Mouse (Mus musculus) embryonic fibroblast, embryonic 13.5 days (primary cell): ENCODE measurements around the gene Tmem88b. TPM values are rescaled to one million over a fixed set of nuclear protein-coding genes. Genes with fewer than 3 reads are reported as not detected.

Experiments used
- H3K27ac ChIP-seq: 2 replicates; pipeline ENCODE4 v1.5.1; 2012; ENCODE audit warnings: low read length, control low read depth, inconsistent platforms; ENCODE audit not compliant: insufficient read depth
- H3K4me1 ChIP-seq: 2 replicates; pipeline ENCODE4 v1.6.1; 2011; ENCODE audit warnings: low read length; ENCODE audit not compliant: control insufficient read depth, insufficient read depth
- H3K4me3 ChIP-seq: 2 replicates; pipeline ENCODE4 v1.5.1; 2011; ENCODE audit warnings: mild to moderate bottlenecking, control low read depth, low read length; ENCODE audit not compliant: insufficient read depth
- CTCF ChIP-seq: IDR thresholded peaks from 2 replicates; pipeline ENCODE4 v1.5.1; 2011; ENCODE audit warnings: mild to moderate bottlenecking, control low read depth, low read length, moderate library complexity, borderline replicate concordance; ENCODE audit not compliant: insufficient read depth
- POLR2A ChIP-seq: IDR thresholded peaks from 2 replicates; pipeline ENCODE4 v1.6.1; 2011; ENCODE audit warnings: low read depth, mild to moderate bottlenecking, control low read depth, low read length, moderate library complexity
- polyA plus RNA-seq: library from polyadenylated mRNA; stranded (reverse); fragments of >200 nt; gene quantifications from 2 replicates; pipeline ENCODE4 v1.2.4, GENCODE M21; 2011; ENCODE audit warnings: low read depth; ENCODE audit not compliant: missing spikeins, insufficient read length

Tmem88b gene
- polyA plus RNA-seq, 1 experiment = 0.25 TPM

DNA sequence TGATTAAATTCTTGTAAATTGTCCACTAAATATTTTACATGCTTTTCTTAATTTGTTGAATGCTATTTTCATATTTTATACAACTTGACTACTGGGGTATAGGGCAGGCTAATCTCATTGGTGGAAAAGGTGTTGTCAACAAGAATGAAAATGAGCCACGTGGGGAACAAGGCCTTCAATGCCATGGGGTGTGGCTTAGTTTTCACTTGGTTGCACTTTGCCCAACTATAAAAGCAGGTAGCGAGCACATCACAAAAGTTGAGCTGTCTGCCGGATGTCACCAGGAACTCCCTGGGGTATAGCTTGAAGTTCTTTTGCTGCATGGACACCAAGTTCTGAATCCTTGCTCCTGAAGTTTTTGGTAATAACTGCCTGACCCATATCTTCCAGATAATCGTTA lies 31.9 kb upstream of the Tmem88b start:
- H3K4me1 ChIP-seq = peaks cover 4% of the 10 kb centered on the region; the same call in 1 of the 2 replicates
- H3K27ac ChIP-seq = no peak overlapping the region
- no peak for TF ChIP-seq CTCF
- TF ChIP-seq POLR2A = no peak
- H3K4me3 ChIP-seq = no peak overlapping the region

DNA sequence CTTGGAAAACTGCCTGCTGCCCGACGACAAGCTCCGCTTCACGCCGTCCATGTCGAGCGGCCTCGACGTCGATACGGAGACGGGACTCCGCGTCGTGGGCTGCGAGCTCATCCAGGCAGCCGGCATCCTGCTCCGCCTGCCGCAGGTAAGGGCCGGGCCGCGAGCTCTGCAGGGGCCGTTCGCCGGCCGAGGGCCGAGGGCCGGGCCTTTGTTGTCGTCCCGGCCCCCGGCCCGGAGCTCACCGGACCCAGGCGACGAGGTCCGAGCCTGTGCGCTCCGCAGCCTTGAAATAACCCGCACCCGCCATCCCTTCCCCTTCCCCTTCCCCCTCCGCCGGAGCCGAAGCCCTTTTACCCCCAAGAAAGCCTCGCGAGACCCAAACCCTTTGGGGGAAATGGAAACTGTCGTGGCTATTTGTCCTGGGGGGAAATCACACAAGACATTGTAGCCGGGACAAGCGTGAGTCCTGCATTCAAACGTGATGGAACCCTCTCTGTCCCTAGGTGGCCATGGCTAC lies 27.0 kb upstream of the Tmem88b start:
- H3K4me3 ChIP-seq = peak overlapping the region; percentile 71
- peaks cover 4% of the 10 kb centered on the region; the same call in 1 of the 2 replicates for H3K4me1 ChIP-seq
- peak overlapping the region; percentile 29 for H3K27ac ChIP-seq
- TF ChIP-seq POLR2A (no peak), CTCF (no peak)

DNA sequence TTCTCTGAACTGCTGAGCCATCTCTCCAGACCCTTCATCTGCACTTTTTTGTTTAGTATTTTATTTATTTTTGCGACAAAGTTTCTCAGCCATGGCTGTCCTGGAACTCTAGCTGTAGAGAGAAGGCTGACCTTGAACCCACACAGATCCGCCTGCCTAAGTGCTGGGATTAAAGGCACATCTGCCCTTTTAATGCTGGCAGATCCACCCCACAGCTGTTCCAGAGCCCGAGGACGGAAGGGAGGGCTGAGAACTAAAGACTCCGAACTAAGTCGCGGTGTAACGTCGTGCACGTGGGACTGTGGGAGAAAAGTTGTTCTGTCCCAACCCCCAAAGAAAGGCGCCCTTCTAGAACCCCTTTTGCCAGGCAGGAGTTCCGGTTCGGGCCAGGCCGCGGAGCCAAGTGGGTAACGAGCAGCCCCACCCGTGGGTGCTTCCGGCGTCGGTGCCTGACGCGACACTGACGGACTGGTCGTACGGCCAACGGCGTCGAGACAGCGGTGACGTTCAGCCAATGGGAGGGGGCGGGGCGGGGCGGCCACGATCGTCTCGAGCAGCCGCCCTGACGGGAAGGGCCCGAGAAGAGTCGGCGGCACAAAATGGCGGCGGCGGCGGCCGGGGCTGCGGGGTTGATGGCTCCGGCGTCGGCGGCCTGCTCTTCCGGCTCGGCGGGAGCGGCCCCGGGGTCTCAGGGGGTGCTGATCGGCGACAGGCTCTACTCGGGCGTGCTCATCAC lies 26.4 kb upstream of the Tmem88b start, which contains the start of gene Ccnl2:
TSS of gene Ccnl2 (plus strand) at position 561 of the 736 bp plus-strand sequence.
- peak within 1 kb of the TSS; percentile 71 for H3K4me3 ChIP-seq

DNA sequence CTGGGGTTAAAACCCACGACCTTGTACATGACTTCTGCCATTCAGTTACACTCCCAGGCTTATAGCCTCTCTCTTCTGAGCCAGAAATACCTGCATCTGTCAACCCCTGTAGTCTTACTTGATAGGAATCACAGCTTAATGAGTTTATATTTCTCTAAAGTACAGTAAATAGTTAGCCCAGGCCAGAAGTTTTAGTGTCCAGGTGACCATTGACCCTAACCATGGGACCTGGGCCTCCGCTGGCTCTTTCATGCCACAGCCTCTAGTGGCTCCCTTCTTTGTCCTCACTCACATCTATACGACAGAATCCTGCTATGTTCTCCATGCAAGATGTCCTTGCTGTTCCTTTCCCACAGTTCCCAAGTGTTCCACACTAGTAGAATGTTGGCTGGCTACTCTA lies 22.2 kb upstream of the Tmem88b start:
- Histone ChIP-seq H3K4me1 (no peaks in the 10 kb centered on the region; the same call in 1 of the 2 replicates), H3K27ac (no peak overlapping the region), H3K4me3 (no peak overlapping the region)
- TF ChIP-seq POLR2A (no peak), CTCF (no peak)

More for the DNA sequence above, 26.4 kb upstream of the Tmem88b start, which contains the start of gene Ccnl2:
- Histone ChIP-seq H3K4me1 (peaks cover 4% of the 10 kb centered on the region; the same call in 1 of the 2 replicates), H3K27ac (peak within 1 kb of the TSS; percentile 78)
- peak; percentile 61 for TF ChIP-seq POLR2A
- TF ChIP-seq CTCF = no peak

DNA sequence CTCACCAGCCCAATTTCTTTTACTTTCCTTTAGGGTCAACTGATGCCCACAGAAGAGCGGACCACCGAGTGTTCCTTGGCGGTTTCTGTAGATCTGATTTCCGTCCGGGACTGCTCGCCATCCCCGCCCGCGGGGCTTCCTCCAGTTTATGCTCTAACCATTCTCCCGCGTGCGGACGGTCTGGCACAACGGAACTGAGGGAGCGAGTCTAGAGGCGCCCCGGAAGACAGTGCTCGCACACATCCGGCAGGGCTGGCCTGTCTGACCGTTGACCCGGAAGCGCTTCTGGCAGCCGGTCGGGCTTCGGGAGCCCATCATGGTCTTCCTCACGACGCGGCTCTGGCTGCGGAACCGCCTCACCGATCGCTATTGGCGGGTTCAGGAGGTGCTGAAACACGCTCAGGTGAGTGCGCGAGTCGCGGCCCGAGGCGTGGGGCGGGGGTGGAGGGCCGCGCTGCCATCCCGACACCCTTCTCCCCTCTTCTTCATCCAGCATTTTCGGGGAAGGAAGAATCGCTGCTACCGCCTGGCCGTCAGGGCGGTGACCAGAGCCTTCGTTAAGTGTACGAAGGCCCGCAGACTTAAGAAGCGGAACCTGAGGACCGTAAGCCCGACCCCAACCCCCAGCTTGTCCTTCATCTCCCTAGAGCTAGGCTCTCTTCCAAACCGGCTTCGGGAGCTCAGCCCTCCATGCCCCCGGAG lies 17.8 kb upstream of the Tmem88b start:
- TF ChIP-seq CTCF (no peak), POLR2A (peak; percentile 76)
- no peak overlapping the region for H3K27ac ChIP-seq
- H3K4me3 ChIP-seq = peak overlapping the region; percentile 93
- no peaks in the 10 kb centered on the region; the same call in 1 of the 2 replicates for H3K4me1 ChIP-seq

DNA sequence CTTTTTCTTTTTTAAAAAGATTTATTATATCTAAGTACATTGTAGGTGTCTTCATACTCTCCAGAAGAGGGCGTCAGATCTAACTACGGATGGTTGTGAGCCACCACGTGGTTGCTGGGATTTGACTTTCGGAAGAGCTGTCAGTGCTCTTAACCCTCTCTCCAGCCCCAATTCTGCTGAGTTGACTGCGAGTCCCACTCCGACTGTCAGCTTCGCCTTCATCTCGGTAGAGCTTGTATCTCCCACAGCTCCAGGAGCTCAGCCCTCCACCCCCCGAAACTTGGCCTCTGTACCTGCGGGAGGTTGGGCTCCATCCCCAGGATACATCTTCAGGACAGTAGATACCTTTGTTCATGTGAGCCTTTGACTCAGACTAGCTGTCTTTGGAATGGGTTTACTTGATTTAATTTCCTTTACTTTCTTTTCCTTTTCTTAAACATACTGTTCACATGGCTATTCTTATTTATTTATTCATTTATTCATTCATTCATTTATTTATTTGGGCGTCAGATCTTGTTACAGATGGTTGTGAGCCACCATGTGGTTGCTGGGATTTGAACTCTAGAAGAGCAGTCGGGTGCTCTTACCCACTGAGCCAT lies 17.2 kb upstream of the Tmem88b start, which contains the start of gene Mrpl20:
TSS of gene Mrpl20 (plus strand) at position 138 of the 599 bp plus-strand sequence.
- Histone ChIP-seq H3K27ac (no peak within 1 kb of the TSS), H3K4me1 (no peaks in the 10 kb centered on the region; the same call in 1 of the 2 replicates)
- TF ChIP-seq POLR2A (0 out of 2 replicates have a peak, but pooled peaks have one; percentile 12), CTCF (no peak)

DNA sequence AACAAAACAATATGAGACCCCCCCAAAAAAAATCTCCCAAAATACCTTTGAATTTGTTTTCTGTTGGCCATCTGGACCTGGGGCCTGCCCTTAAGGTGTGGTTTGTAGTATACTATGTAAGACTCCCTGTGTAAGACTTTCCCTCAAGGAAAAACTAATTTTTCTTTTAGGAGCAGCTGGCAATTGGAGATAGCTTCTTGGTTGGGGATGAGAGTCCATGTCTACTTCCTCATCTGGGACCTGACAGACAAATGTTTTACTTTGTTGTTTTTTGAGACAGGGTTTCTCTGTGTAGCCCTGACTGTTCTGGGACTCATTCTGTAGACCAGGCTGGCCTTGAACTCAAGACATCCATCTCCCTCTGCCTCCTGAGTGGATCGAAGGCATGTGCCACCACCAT lies 16.4 kb upstream of the Tmem88b start:
- H3K27ac ChIP-seq = no peak overlapping the region
- H3K4me3 ChIP-seq = no peak overlapping the region
- no peaks in the 10 kb centered on the region; the same call in 1 of the 2 replicates for H3K4me1 ChIP-seq
- no peak for TF ChIP-seq POLR2A
- no peak for TF ChIP-seq CTCF

More for the DNA sequence above, 17.2 kb upstream of the Tmem88b start, which contains the start of gene Mrpl20:
- H3K4me3 ChIP-seq = peak within 1 kb of the TSS; percentile 93

DNA sequence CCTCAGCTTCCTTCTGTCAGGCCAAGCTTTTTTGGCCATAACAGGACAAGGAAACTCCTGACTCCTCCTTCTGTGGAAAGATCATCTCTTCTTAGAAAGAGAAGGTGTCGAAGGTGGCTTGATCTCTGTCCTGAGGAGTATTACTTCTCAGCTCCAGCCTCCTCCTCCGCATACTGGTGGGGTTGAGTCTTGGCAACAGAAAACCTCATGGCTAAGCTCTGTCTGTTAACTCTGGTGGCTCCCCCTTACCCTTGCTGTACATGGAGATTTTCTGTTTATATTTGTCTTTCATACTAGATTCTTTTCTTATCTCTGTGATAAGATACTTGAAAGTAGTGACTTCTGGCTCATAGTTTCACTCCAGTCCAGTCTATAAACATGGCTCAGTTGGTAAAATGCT lies 8.1 kb upstream of the Tmem88b start:
- no peaks in the 10 kb centered on the region for H3K4me1 ChIP-seq
- no peak overlapping the region for H3K4me3 ChIP-seq
- TF ChIP-seq POLR2A (no peak), CTCF (no peak)
- no peak overlapping the region for H3K27ac ChIP-seq

DNA sequence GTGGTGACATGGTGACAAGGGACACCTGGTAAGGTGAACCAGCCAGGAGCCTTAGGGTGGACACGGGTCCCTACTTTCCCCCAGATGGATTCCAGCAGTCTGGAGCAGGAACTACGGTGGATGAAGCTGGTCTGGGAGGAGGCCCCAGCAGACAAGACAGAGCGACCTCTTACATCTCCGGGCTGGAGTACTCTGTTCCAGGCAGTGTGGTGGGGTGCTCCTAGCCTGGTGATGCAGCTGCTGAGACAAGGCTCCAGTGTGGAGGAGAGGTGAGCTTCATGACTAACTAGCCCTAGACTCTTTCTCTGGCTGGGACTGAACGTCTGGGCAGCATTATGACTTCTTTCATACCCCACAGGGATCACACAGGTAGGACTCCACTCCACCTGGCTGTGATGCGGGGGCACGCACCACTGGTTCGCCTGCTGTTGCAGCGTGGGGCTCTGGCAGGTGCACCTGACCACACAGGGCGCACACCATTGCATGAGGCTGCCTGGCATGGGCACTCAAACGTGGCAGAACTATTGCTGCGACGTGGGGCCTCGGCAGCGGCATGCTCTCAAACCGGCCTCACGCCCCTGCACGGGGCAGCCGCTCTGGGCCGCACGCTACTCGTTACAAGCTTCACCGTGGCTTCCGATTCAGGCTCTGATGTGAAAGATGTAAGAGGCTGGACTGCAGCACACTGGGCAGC lies 5.7 kb upstream of the Tmem88b start:
- no peaks in the 10 kb centered on the region for H3K4me1 ChIP-seq

More for the DNA sequence above, 5.7 kb upstream of the Tmem88b start:
- H3K27ac ChIP-seq = no peak overlapping the region
- TF ChIP-seq CTCF = no peak
- no peak for TF ChIP-seq POLR2A
- H3K4me3 ChIP-seq = no peak overlapping the region
